Comparison of ENCODE assay signal across 8 mouse cellular contexts in genomic region chr1:39901851-39902703, GRCm38 (mm10). TPM values are rescaled to one million over a fixed set of nuclear protein-coding genes. Genes with fewer than 3 reads are reported as not detected.
A peak's percentile ranks its signal among the peaks of the same experiment; 100 is the strongest.
DNase-seq lines count a peak whose midpoint lies in the region; ATAC-seq lines count a peak whose summit lies in the region.

No protein-coding gene starts in this region.

- peaks cover 26% of the 10 kb centered on the region for H3K36me3 ChIP-seq in forebrain, embryonic 14.5 days (ENCODE audit: control insufficient read depth, insufficient read depth, low read length)
- 0 out of 2 replicates have a peak, but pooled peaks cover 6% of the 10 kb centered on the region for H3K36me3 ChIP-seq in hindbrain, embryonic 15.5 days
- H3K36me3 ChIP-seq in liver, embryonic 12.5 days, result peaks cover 5% of the 10 kb centered on the region; the same call in 1 of the 2 replicates
- no peaks in the 10 kb centered on the region for H3K36me3 ChIP-seq in neural tube, embryonic 11.5 days (ENCODE audit: control insufficient read depth, insufficient read depth, low read length)

- no peak for ATAC-seq in forebrain, embryonic 14.5 days
- no peak for ATAC-seq in hindbrain, embryonic 15.5 days (ENCODE audit: low FRiP score, low read depth)
- no peak for ATAC-seq in liver, embryonic 12.5 days
- ATAC-seq in neural tube, embryonic 11.5 days (ENCODE audit: insufficient read depth, low FRiP score, low TSS enrichment), result no peak
- no peak for ATAC-seq in granulocyte monocyte progenitor cell, adult 5-6 weeks (replicated peaks; ENCODE audit: poor library complexity, severe bottlenecking)

- peak overlapping the region; percentile 99 for H3K4me3 ChIP-seq in forebrain, embryonic 14.5 days (ENCODE audit: low read depth, low read length)
- peak overlapping the region; percentile 85 for H3K4me3 ChIP-seq in hindbrain, embryonic 15.5 days
- peak overlapping the region; percentile 71 for H3K4me3 ChIP-seq in liver, embryonic 12.5 days
- H3K4me3 ChIP-seq in neural tube, embryonic 11.5 days (ENCODE audit: low read depth, low read length), result peak overlapping the region; percentile 99

- no peaks in the 10 kb centered on the region for H3K9me3 ChIP-seq in forebrain, embryonic 14.5 days (replicated peaks; ENCODE audit: control insufficient read depth, low read length)
- H3K9me3 ChIP-seq in hindbrain, embryonic 15.5 days, result no peaks in the 10 kb centered on the region
- H3K9me3 ChIP-seq in liver, embryonic 12.5 days (replicated peaks), result no peaks in the 10 kb centered on the region
- H3K9me3 ChIP-seq in neural tube, embryonic 11.5 days (ENCODE audit: control insufficient read depth, low read length), result no peaks in the 10 kb centered on the region

- peak; percentile 38 to 61 for DNase-seq in left cerebral cortex, adult 18-20 months (ENCODE audit: low spot score in 2 of 2)
- no peak for DNase-seq in left cerebral cortex, adult 11 months (ENCODE audit: low spot score)
- peak; percentile 30 for DNase-seq in brain, embryonic 18.5 days (ENCODE audit: low read depth, low spot score)
- peak; percentile 60 for DNase-seq in forebrain, embryonic 14.5 days (ENCODE audit: low spot score)
- DNase-seq in neural tube, embryonic 11.5 days (ENCODE audit: low spot score), result peak; percentile 49

- peaks cover 42% of the 10 kb centered on the region for H3K4me1 ChIP-seq in forebrain, embryonic 14.5 days (ENCODE audit: control insufficient read depth, insufficient read depth, low read length)
- H3K4me1 ChIP-seq in hindbrain, embryonic 15.5 days (replicated peaks), result peaks cover 57% of the 10 kb centered on the region
- H3K4me1 ChIP-seq in liver, embryonic 12.5 days, result peaks cover 58% of the 10 kb centered on the region
- peaks cover 20% of the 10 kb centered on the region for H3K4me1 ChIP-seq in neural tube, embryonic 11.5 days (ENCODE audit: control insufficient read depth, insufficient read depth, low read length)

- H3K27ac ChIP-seq in forebrain, embryonic 14.5 days (ENCODE audit: low read depth, low read length), result peak overlapping the region; percentile 100
- H3K27ac ChIP-seq in hindbrain, embryonic 15.5 days (replicated peaks), result peak overlapping the region; percentile 99
- peak overlapping the region; percentile 81 for H3K27ac ChIP-seq in liver, embryonic 12.5 days
- peak overlapping the region; percentile 100 for H3K27ac ChIP-seq in neural tube, embryonic 11.5 days (ENCODE audit: low read depth, low read length)

- H3K9ac ChIP-seq in forebrain, embryonic 14.5 days (ENCODE audit: low read length), result peak overlapping the region; percentile 100
- H3K9ac ChIP-seq in hindbrain, embryonic 15.5 days, result peak overlapping the region; percentile 99
- H3K9ac ChIP-seq in liver, embryonic 12.5 days, result peak overlapping the region; percentile 76
- H3K9ac ChIP-seq in neural tube, embryonic 11.5 days (ENCODE audit: low read length), result peak overlapping the region; percentile 100

- peak overlapping the region; percentile 95 for H3K4me2 ChIP-seq in forebrain, embryonic 14.5 days (ENCODE audit: low read length)
- H3K4me2 ChIP-seq in hindbrain, embryonic 15.5 days, result peak overlapping the region; percentile 77
- H3K4me2 ChIP-seq in liver, embryonic 12.5 days, result peak overlapping the region; percentile 88
- H3K4me2 ChIP-seq in neural tube, embryonic 11.5 days (ENCODE audit: low read depth), result peak overlapping the region; percentile 80

- H3K27me3 ChIP-seq in forebrain, embryonic 14.5 days (replicated peaks; ENCODE audit: control insufficient read depth, insufficient read depth, low read length), result no peaks in the 10 kb centered on the region
- no peaks in the 10 kb centered on the region for H3K27me3 ChIP-seq in hindbrain, embryonic 15.5 days
- peaks cover 51% of the 10 kb centered on the region for H3K27me3 ChIP-seq in liver, embryonic 12.5 days (replicated peaks)
- no peaks in the 10 kb centered on the region for H3K27me3 ChIP-seq in neural tube, embryonic 11.5 days (ENCODE audit: control insufficient read depth, insufficient read depth, low read length)

- WGBS in forebrain, embryonic 14.5 days, result under 1% methylated on average over 26 of the region's 26 CpGs
- under 1% methylated on average over 26 of the region's 26 CpGs for WGBS in hindbrain, embryonic 15.5 days
- 13% methylated on average over 26 of the region's 26 CpGs for WGBS in liver, embryonic 12.5 days (ENCODE audit: insufficient replicate concordance)
- under 1% methylated on average over 26 of the region's 26 CpGs for WGBS in neural tube, embryonic 11.5 days

RNA-seq across cellular contexts. Expression of gene Map4k4, which starts 1.4 kb away (rescaled TPM):
- total RNA-seq in left cerebral cortex, adult 18-20 months (2021), result 10 to 100 TPM; 87.1 to 95.0 TPM
- 29.2 and 36.2 TPM in 2 replicates for polyA plus RNA-seq in forebrain, embryonic 14.5 days (2014; fragmentation: Nextera tagmentation; extraction: Ambion mirVana)
- 41.5 and 42.6 TPM in 2 replicates for polyA plus RNA-seq in hindbrain, embryonic 15.5 days (2015; fragmentation: Nextera tagmentation; extraction: Ambion mirVana)
- 8.8 and 9.7 TPM in 2 replicates for polyA plus RNA-seq in liver, embryonic 12.5 days (2016; fragmentation: Nextera tagmentation; extraction: Ambion mirVana)
- polyA plus RNA-seq in neural tube, embryonic 11.5 days (2014; fragmentation: Nextera tagmentation; extraction: Ambion mirVana), result 39.4 and 41.0 TPM in 2 replicates
- 24.6 and 38.5 TPM in 2 replicates for total RNA-seq in granulocyte monocyte progenitor cell, adult 5-6 weeks (2014; fragmentation: Nextera tagmentation)
- 58.2 and 64.7 TPM in 2 replicates for total RNA-seq in granulocyte monocyte progenitor cell, adult 5-6 weeks (2017)
